Mouse (Mus musculus) forebrain, embryonic 12.5 days (tissue): ENCODE measurements around the gene Tmem274. TPM values are rescaled to one million over a fixed set of nuclear protein-coding genes. Genes with fewer than 3 reads are reported as not detected.

Source experiments
- polyA plus RNA-seq: library from polyadenylated mRNA; unstranded; fragments of >200 nt; fragmentation: Nextera tagmentation; extraction: Ambion mirVana; gene quantifications from 2 replicates; pipeline ENCODE4 v1.2.1, GENCODE M21; 2016

The Tmem274 gene
- polyA plus RNA-seq, 1 experiment from 2014 or later, result 0.55 TPM

Other genes starting within 250 kb of the Tmem274 start
- gene Kif1b, start 169.7 kb upstream of the Tmem274 start, polyA plus RNA-seq, result 123 and 124 TPM in 2 replicates
- gene Ube4b, start 50.6 kb upstream of the Tmem274 start, polyA plus RNA-seq, result 68.9 and 76.0 TPM in 2 replicates
- not detected in 2 replicates for gene Rbp7, start 22.4 kb upstream of the Tmem274 start, polyA plus RNA-seq
- gene Nmnat1, start 7.8 kb downstream of the Tmem274 start, polyA plus RNA-seq, result 14.3 and 14.7 TPM in 2 replicates
- gene Lzic, start 7.9 kb downstream of the Tmem274 start, polyA plus RNA-seq, result 48.9 and 53.6 TPM in 2 replicates
- 83.9 and 84.8 TPM in 2 replicates for gene Ctnnbip1, start 40.9 kb downstream of the Tmem274 start, polyA plus RNA-seq
- gene Clstn1, start 109.1 kb downstream of the Tmem274 start, polyA plus RNA-seq, result 58.1 and 75.4 TPM in 2 replicates
- 9.4 and 10.4 TPM in 2 replicates for gene Pik3cd, start 225.2 kb downstream of the Tmem274 start, polyA plus RNA-seq